ENCODE assay signal across 28 mouse cellular contexts in genomic region chr14:23966471-23966870, GRCm38 (mm10). TPM values are rescaled to one million over a fixed set of nuclear protein-coding genes. Genes with fewer than 3 reads are reported as not detected.
DNase-seq lines count a peak whose midpoint lies in the region; ATAC-seq and TF ChIP-seq lines count a peak whose summit lies in the region.
"Had no signal": no experiment of that assay in that cellular context is flagged by ENCODE, and none has a peak within 500 bp of the region (broad histone marks: within the 10 kb centered on the region; RNA-seq: fewer than 3 reads in every experiment).

No protein-coding gene starts in this region.

- no peaks in the 10 kb centered on the region for H3K27me3 ChIP-seq in lung, postnatal 0 days (replicated peaks; ENCODE audit: insufficient read depth, low read length)
- H3K27me3 ChIP-seq: heart, embryonic 13.5 days; limb, embryonic 15.5 days; liver, embryonic 15.5 days; megakaryocyte, embryonic 14.5 days; neural tube, embryonic 13.5 days; Patski had no signal

- no peaks in the 10 kb centered on the region for H3K4me1 ChIP-seq in lung, postnatal 0 days (ENCODE audit: insufficient read depth, low read depth, low read length)
- H3K4me1 ChIP-seq: heart, embryonic 13.5 days; limb, embryonic 15.5 days; liver, embryonic 15.5 days; megakaryocyte, embryonic 14.5 days; neural tube, embryonic 13.5 days had no signal

- 49% methylated on average over 8 of the region's 8 CpGs for WGBS in lung, postnatal 0 days

- no peak for TF ChIP-seq CTCF in lung, postnatal 0 days (IDR thresholded peaks at IDR 0.05)

- no peak overlapping the region for H3K9ac ChIP-seq in lung, postnatal 0 days (replicated peaks; ENCODE audit: low read depth)
- H3K9ac ChIP-seq: heart, embryonic 13.5 days; hindbrain, embryonic 14.5 days; limb, embryonic 15.5 days; liver, embryonic 15.5 days; neural tube, embryonic 13.5 days had no signal

- no peak overlapping the region for H3K27ac ChIP-seq in lung, postnatal 0 days (ENCODE audit: low read length)
- H3K27ac ChIP-seq: heart, embryonic 13.5 days; hindbrain, embryonic 14.5 days; limb, embryonic 15.5 days; liver, embryonic 15.5 days; neural tube, embryonic 13.5 days had no signal

- no peaks in the 10 kb centered on the region for H3K9me3 ChIP-seq in lung, postnatal 0 days (ENCODE audit: low read length)
- H3K9me3 ChIP-seq: heart, embryonic 13.5 days; limb, embryonic 15.5 days; liver, embryonic 15.5 days; neural tube, embryonic 13.5 days had no signal

- intact Hi-C loops in left cerebral cortex, postnatal 25 days (cut with DNase I) = no loop called here

- TF ChIP-seq EP300 in lung, postnatal 0 days (IDR thresholded peaks at IDR 0.05) = no peak

- no peak overlapping the region for H3K4me3 ChIP-seq in lung, postnatal 0 days (ENCODE audit: low read depth, low read length)
- H3K4me3 ChIP-seq: heart, embryonic 13.5 days; limb, embryonic 15.5 days; liver, embryonic 15.5 days; megakaryocyte, embryonic 14.5 days; neural tube, embryonic 13.5 days had no signal

- peak; percentile 73 for ATAC-seq in frontal cortex, adult (ENCODE audit: low TSS enrichment)
- no peak for ATAC-seq in lung, postnatal 0 days
- ATAC-seq: CD4-positive, CD25-positive, alpha-beta regulatory T cell, adult 4 months; Patski had no signal

- no peaks in the 10 kb centered on the region for H3K36me3 ChIP-seq in lung, postnatal 0 days (ENCODE audit: insufficient read depth, low read length)
- H3K36me3 ChIP-seq: heart, embryonic 13.5 days; limb, embryonic 15.5 days; liver, embryonic 15.5 days; neural tube, embryonic 13.5 days had no signal

- no peak overlapping the region for H3K4me2 ChIP-seq in lung, postnatal 0 days (replicated peaks; ENCODE audit: low read depth, low read length)
- H3K4me2 ChIP-seq: heart, embryonic 13.5 days; hindbrain, embryonic 14.5 days; limb, embryonic 15.5 days; liver, embryonic 15.5 days; neural tube, embryonic 13.5 days had no signal

- DNase-seq in frontal cortex, postnatal 25 days (ENCODE audit: low spot score in 2 of 2) = no peak
- DNase-seq in right cerebral cortex, adult 18-20 months = peak; percentile 79
- no peak for DNase-seq in right cerebral cortex, postnatal 14 days
- DNase-seq in left cerebral cortex, postnatal 25 days (ENCODE audit: low spot score in 2 of 2) = peak; percentile 55 to 90
- DNase-seq in telencephalon, adult 2 months (ENCODE audit: low read depth, low spot score) = peak; percentile 84
- DNase-seq in lung, postnatal 0 days (ENCODE audit: low spot score) = no peak
- DNase-seq in heart, adult 8-10 months (ENCODE audit: low spot score) = no peak
- DNase-seq: adrenal gland, postnatal 14 days; cerebellum, adult 11-12 months; cerebellum, postnatal 25 days; embryo, embryonic 11 days; heart, adult 11 months; kidney, adult 9 months; kidney, postnatal 25 days; layer of hippocampus, postnatal 36 days; lung, postnatal 14 days; midbrain, embryonic 14.5 days; spleen, adult 18-20 months; thymus, adult 18-20 months had no signal

RNA-seq across cellular contexts. Expression of gene Kcnma1, which starts 47.8 kb away (rescaled TPM):
- 100 to 1,000 TPM; 183 to 192 TPM for total RNA-seq in left cerebral cortex, postnatal 25 days (2021)
- polyA plus RNA-seq in lung, postnatal 0 days (2015; fragmentation: Nextera tagmentation; extraction: Ambion mirVana) = 0.62 and 0.73 TPM in 2 replicates
- 1 to 10 TPM in 1 of 4 experiments, under 1 TPM in 3; 0.63 to 1.4 (median 0.88) TPM for total RNA-seq in heart, adult 8-10 months (2022)
- polyA plus RNA-seq: CD4-positive, CD25-positive, alpha-beta regulatory T cell, adult 4 months had no signal

Comparison
In these comparisons a context has a peak if more than half of its experiments do, and no peak if none do; other contexts are left out.
1. DNase-seq: peak in right cerebral cortex, adult 18-20 months (single experiment), left cerebral cortex, postnatal 25 days (2 of 2) and telencephalon, adult 2 months (single experiment); none in frontal cortex, postnatal 25 days (0 of 2), right cerebral cortex, postnatal 14 days (single experiment), lung, postnatal 0 days (single experiment) and heart, adult 8-10 months (single experiment).
2. RNA of gene Kcnma1, which starts 47.8 kb away (total RNA-seq): 183 to 192 TPM in left cerebral cortex, postnatal 25 days; 0.63 to 1.4 TPM in heart, adult 8-10 months; every median in the first group is over 10 times any median in the second.